Mouse (Mus musculus) stomach, embryonic 15.5 days (tissue): ENCODE data around the gene Gm20388. TPM values are rescaled to one million over a fixed set of nuclear protein-coding genes. Genes with fewer than 3 reads are reported as not detected.
A peak's percentile ranks its signal among the peaks of the same experiment; 100 is the strongest.

Experiments
- ATAC-seq: fragments of 200-750 bp; cut with Nextera tagmentation; 2 replicates; pipeline ENCODE4 v1.8.0; 2017; ENCODE audit warnings: low read depth, moderate number of reproducible peaks, moderate TSS enrichment; ENCODE audit not compliant: insufficient read depth, low FRiP score
- H3K27ac ChIP-seq: fragments of 300-500 bp; sonication (generic); 2 replicates; pipeline ENCODE4 v1.5.1; 2015; ENCODE audit warnings: mild to moderate bottlenecking, inconsistent platforms
- H3K27me3 ChIP-seq: fragments of 300-500 bp; sonication (generic); replicated peaks from 2 replicates; pipeline ENCODE4 v1.6.1; 2015; ENCODE audit warnings: inconsistent platforms
- H3K36me3 ChIP-seq: fragments of 300-500 bp; sonication (generic); 2 replicates; pipeline ENCODE4 v1.6.1; 2015; ENCODE audit warnings: inconsistent platforms
- H3K4me1 ChIP-seq: fragments of 300-500 bp; sonication (generic); 2 replicates; pipeline ENCODE4 v1.6.1; 2015; ENCODE audit warnings: inconsistent platforms
- H3K4me2 ChIP-seq: fragments of 300-500 bp; sonication (generic); 2 replicates; pipeline ENCODE4 v1.6.1; 2015; ENCODE audit warnings: mild to moderate bottlenecking, inconsistent platforms
- H3K4me3 ChIP-seq: fragments of 300-500 bp; sonication (generic); replicated peaks from 2 replicates; pipeline ENCODE4 v1.5.1; 2015; ENCODE audit warnings: inconsistent platforms
- H3K9ac ChIP-seq: fragments of 300-500 bp; sonication (generic); 2 replicates; pipeline ENCODE4 v1.6.1; 2015; ENCODE audit warnings: inconsistent platforms
- H3K9me3 ChIP-seq: fragments of 300-500 bp; sonication (generic); 2 replicates; pipeline ENCODE4 v1.6.1; 2016; ENCODE audit warnings: inconsistent platforms
- WGBS: fragments of 180-500 bp; shearing (Covaris S2); methylation state at CpG from one replicate; pipeline ENCODE4 v1.1.7; 2015; 5-methylcytosine and 5-hydroxymethylcytosine counted together
- polyA plus RNA-seq: library from polyadenylated mRNA; unstranded; fragments of >200 nt; fragmentation: Nextera tagmentation; extraction: Ambion mirVana; gene quantifications from 2 replicates; pipeline ENCODE4 v1.2.1, GENCODE M21; 2015

Gm20388 gene
- polyA plus RNA-seq, 1 experiment from 2014 or later, result not detected

- H3K27ac ChIP-seq, result no peak overlapping the region
- no peak for ATAC-seq
- peaks cover 52% of the 10 kb centered on the region for H3K4me1 ChIP-seq
- H3K36me3 ChIP-seq, result peaks cover 5% of the 10 kb centered on the region
- no peak overlapping the region for H3K4me2 ChIP-seq
- no peak overlapping the region for H3K4me3 ChIP-seq
- no peaks in the 10 kb centered on the region for H3K27me3 ChIP-seq
- H3K9ac ChIP-seq, result no peak overlapping the region
- H3K9me3 ChIP-seq, result no peaks in the 10 kb centered on the region
- 81% methylated on average over 22 of the region's 22 CpGs for WGBS
Measured at GRCm38 (mm10) chr8:120561539-120562435, 651.1 kb downstream of the Gm20388 start.

DNA sequence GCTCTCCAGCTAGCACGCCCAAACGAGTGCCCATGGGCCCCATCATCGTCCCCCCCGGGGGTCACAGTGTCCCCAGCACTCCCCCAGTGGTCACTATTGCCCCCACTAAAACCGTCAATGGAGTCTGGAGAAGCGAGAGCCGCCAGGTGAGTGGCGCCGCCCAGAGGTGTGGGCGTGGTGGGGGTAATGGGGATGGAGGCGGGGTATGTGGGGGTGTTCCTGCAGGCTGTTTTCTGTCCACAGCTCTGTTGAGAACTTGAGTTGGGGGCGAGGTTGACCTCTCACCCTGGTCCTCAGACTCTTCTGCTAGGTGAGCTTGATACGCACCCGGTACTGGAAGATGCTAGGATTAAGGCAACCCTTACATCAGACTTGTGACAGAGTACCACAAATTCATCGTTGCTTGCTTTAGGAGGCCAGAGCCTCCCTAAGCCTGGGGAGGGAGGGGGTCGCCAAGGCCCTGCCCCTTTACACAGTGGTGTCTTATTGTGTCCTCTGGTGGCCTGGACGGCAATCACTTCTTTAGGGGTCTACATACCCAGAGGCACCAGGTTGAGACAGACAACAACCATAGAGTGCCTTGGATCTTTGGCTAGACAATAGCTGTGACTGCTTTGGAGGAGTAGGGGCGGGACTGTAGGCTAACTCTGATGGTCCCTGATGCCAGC lies 652.2 kb downstream of the Gm20388 start:
- Histone ChIP-seq H3K4me2 (no peak overlapping the region), H3K9me3 (no peaks in the 10 kb centered on the region), H3K27me3 (no peaks in the 10 kb centered on the region), H3K4me1 (peaks cover 48% of the 10 kb centered on the region), H3K4me3 (no peak overlapping the region), H3K9ac (no peak overlapping the region), H3K27ac (peak overlapping the region; percentile 78), H3K36me3 (peaks cover 15% of the 10 kb centered on the region)
- 82% methylated on average over 18 of the region's 18 CpGs for WGBS
- no peak for ATAC-seq

GRCm38 (mm10) chr8:120563348-120563724 lies 652.7 kb downstream of the Gm20388 start:
- ATAC-seq, result 0 out of 2 replicates have a peak, but pooled peaks have one; percentile 5

GRCm38 (mm10) chr8:120563851-120564837 lies 653.5 kb downstream of the Gm20388 start:
- Histone ChIP-seq H3K27me3 (no peaks in the 10 kb centered on the region), H3K4me1 (peaks cover 45% of the 10 kb centered on the region), H3K9ac (no peak overlapping the region), H3K9me3 (no peaks in the 10 kb centered on the region), H3K27ac (peak overlapping the region; percentile 78), H3K4me2 (peak overlapping the region; percentile 26; the same call in 1 of the 2 replicates), H3K4me3 (no peak overlapping the region), H3K36me3 (peaks cover 28% of the 10 kb centered on the region)
- peak; percentile 33; the same call in 1 of the 2 replicates for ATAC-seq
- WGBS, result 32% methylated on average over 20 of the region's 20 CpGs

More at GRCm38 (mm10) chr8:120563348-120563724, 652.7 kb downstream of the Gm20388 start:
- H3K4me1 ChIP-seq, result peaks cover 45% of the 10 kb centered on the region
- no peaks in the 10 kb centered on the region for H3K9me3 ChIP-seq
- H3K4me2 ChIP-seq, result peak overlapping the region; percentile 26; the same call in 1 of the 2 replicates
- H3K27ac ChIP-seq, result peak overlapping the region; percentile 78
- H3K4me3 ChIP-seq, result no peak overlapping the region
- peaks cover 21% of the 10 kb centered on the region for H3K36me3 ChIP-seq
- 27% methylated on average over 8 of the region's 8 CpGs for WGBS
- H3K27me3 ChIP-seq, result no peaks in the 10 kb centered on the region
- no peak overlapping the region for H3K9ac ChIP-seq

DNA sequence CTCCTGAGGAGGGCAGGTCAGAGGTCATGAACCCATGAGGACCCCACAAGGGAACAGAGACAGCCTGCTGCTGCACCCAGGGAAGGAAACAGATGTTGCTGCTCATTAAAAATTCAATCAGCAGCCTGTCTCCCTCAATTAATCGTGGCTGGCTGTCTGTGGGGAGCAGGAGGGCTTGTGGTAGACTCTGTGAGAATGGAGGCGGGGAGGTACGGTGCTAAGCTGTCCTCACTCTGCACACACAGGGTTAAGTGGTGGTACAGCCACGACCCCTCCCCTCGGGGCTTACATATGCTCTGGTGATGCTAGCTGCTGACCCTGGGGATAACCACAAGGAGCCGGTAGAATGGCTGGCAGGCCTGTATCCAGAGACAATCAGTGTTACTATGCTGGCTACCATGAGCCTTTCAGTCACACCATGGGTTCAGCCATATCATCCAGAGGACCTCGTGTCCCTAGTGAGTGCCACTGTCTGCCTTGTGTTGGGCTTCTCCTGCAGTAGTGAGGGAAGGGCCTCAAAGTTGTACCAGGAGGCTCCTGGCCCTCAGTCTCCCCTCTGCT lies 654.6 kb downstream of the Gm20388 start:
- no peak overlapping the region for H3K9ac ChIP-seq
- H3K27ac ChIP-seq, result peak overlapping the region; percentile 78
- H3K4me3 ChIP-seq, result no peak overlapping the region
- 33% methylated on average over 7 of the region's 7 CpGs for WGBS
- no peaks in the 10 kb centered on the region for H3K9me3 ChIP-seq
- H3K36me3 ChIP-seq, result peaks cover 33% of the 10 kb centered on the region
- H3K27me3 ChIP-seq, result no peaks in the 10 kb centered on the region
- no peak overlapping the region for H3K4me2 ChIP-seq
- H3K4me1 ChIP-seq, result peaks cover 45% of the 10 kb centered on the region
- ATAC-seq, result no peak

GRCm38 (mm10) chr8:120566681-120567080 lies 656.0 kb downstream of the Gm20388 start:
- H3K4me1 ChIP-seq, result peaks cover 41% of the 10 kb centered on the region
- 91% methylated on average over 8 of the region's 8 CpGs for WGBS
- ATAC-seq, result no peak
- H3K4me3 ChIP-seq, result no peak overlapping the region
- no peak overlapping the region for H3K4me2 ChIP-seq
- H3K27me3 ChIP-seq, result no peaks in the 10 kb centered on the region
- peaks cover 40% of the 10 kb centered on the region for H3K36me3 ChIP-seq
- H3K27ac ChIP-seq, result no peak overlapping the region
- H3K9me3 ChIP-seq, result no peaks in the 10 kb centered on the region
- H3K9ac ChIP-seq, result no peak overlapping the region

DNA sequence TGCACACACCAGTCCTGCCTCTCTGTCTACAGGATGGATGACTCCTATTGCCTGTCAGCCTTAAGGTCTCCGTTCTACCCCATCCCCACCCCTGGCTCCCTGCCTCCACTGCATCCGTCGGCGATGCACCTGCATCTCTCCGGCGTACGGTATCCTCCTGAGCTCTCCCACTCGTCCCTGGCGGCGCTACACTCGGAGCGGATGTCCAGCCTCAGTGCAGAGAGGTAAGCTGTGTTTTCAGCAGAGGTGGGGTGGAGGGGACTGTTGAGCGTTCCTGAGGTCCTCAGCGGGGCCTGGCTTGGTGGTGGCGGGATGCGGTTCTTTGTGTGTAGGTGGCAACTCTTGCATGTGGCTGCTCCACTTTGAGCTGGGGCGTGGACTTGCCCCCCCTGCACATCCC lies 657.1 kb downstream of the Gm20388 start:
- Histone ChIP-seq H3K27me3 (no peaks in the 10 kb centered on the region), H3K9ac (no peak overlapping the region), H3K9me3 (no peaks in the 10 kb centered on the region), H3K4me2 (no peak overlapping the region), H3K36me3 (peaks cover 50% of the 10 kb centered on the region), H3K4me3 (no peak overlapping the region), H3K4me1 (peaks cover 30% of the 10 kb centered on the region), H3K27ac (no peak overlapping the region)
- 95% methylated on average over 17 of the region's 17 CpGs for WGBS
- no peak for ATAC-seq

DNA sequence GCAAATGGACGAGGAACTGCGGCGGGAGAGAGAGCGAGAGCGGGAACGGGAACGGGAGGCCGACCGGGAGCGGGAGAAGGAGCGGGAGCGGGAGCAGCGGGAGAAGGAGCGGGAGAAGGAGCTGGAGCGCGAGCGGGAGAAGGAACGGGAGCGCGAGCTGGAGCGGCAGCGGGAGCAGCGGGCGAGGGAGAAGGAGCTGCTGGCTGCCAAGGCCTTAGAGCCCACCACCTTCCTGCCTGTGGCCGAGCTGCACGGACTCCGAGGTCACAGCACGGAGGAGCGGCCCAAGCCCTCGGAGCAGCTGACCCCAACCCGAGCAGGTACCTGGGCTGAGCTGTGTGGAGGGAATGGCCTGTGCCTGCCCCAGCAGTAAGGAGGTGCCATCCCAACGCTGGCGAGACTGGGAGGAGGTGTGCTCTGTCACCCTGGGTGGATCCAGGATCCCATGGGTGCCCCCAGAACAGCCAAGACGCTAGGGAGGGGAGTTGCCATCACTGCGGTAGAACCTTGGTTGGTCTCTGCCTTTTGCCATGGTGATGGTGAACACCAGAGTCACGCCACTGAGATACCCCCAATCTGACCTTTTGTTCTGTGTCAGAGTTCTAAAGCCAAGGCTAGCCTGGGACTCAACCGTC lies 657.6 kb downstream of the Gm20388 start:
- H3K27ac ChIP-seq, result no peak overlapping the region
- H3K9me3 ChIP-seq, result no peaks in the 10 kb centered on the region
- ATAC-seq, result no peak
- 94% methylated on average over 37 of the region's 37 CpGs for WGBS
- peaks cover 25% of the 10 kb centered on the region for H3K4me1 ChIP-seq
- no peak overlapping the region for H3K9ac ChIP-seq
- no peak overlapping the region for H3K4me2 ChIP-seq
- H3K4me3 ChIP-seq, result no peak overlapping the region
- H3K27me3 ChIP-seq, result no peaks in the 10 kb centered on the region
- peaks cover 55% of the 10 kb centered on the region for H3K36me3 ChIP-seq

- no peak overlapping the region for H3K27ac ChIP-seq
- WGBS, result 89% methylated on average over 17 of the region's 17 CpGs
- ATAC-seq, result no peak
Measured at GRCm38 (mm10) chr8:120569123-120569522, 658.5 kb downstream of the Gm20388 start.

DNA sequence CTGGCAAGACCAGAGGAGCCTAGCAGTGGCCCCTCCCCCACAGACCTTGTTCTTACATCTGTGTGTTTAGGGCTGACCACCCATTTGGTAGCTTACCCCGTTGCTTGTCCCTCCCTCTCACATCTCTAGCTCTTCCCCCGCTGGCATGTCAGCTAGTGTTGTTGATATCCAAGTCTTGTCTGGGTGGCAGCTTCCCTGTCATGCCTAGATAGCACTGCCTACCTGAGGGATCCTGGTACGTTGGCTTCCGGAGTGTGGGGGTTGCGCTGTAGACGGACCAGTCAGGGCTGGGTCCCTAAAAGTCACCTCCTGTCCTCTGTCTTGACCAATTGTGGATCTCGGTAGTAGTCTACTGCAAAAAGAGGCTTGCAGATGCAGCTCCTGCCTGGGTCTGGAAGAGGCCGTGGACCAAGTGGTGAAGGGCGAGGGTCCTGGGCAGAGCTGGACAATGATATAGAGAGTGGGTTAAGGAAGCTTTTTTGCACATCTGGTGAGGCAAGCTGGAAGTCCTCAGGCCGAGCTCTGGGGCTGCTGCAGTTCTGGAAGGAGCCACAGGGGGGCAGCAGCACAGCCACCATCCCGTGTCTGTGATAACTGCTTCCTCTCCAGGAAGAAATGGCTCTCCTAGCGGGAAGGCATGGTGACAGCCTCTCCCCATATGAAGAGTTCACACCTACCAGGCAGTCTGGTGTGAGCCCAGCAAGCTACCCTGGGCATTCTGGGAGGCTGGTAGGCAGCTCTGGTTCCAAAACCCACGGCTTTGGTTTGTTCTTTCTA lies 659.5 kb downstream of the Gm20388 start:
- Histone ChIP-seq H3K4me1 (peaks cover 7% of the 10 kb centered on the region), H3K4me2 (no peak overlapping the region), H3K27ac (no peak overlapping the region), H3K9ac (no peak overlapping the region), H3K27me3 (no peaks in the 10 kb centered on the region), H3K9me3 (no peaks in the 10 kb centered on the region), H3K4me3 (no peak overlapping the region), H3K36me3 (peaks cover 71% of the 10 kb centered on the region)
- WGBS, result 55% methylated on average over 13 of the region's 13 CpGs
- 0 out of 2 replicates have a peak, but pooled peaks have one; percentile 19 for ATAC-seq

More at GRCm38 (mm10) chr8:120569123-120569522, 658.5 kb downstream of the Gm20388 start:
- H3K9ac ChIP-seq, result no peak overlapping the region
- H3K4me3 ChIP-seq, result no peak overlapping the region
- no peaks in the 10 kb centered on the region for H3K9me3 ChIP-seq
- peaks cover 62% of the 10 kb centered on the region for H3K36me3 ChIP-seq
- peaks cover 16% of the 10 kb centered on the region for H3K4me1 ChIP-seq
- no peaks in the 10 kb centered on the region for H3K27me3 ChIP-seq
- H3K4me2 ChIP-seq, result no peak overlapping the region
